Mouse (Mus musculus): ENCODE data around the gene Ppp2r5e.

- TF ChIP-seq CTCF (IDR thresholded peaks at IDR 0.05; ENCODE audit: borderline replicate concordance, control insufficient read depth, extremely low read depth, insufficient read depth, low read length, poor library complexity) (no peak), POLR2A (IDR thresholded peaks at IDR 0.05; ENCODE audit: control insufficient read depth, extremely low read depth, insufficient read depth, low read length, poor library complexity) (no peak)
Observed at GRCm38 (mm10) chr12:75557813-75558212, 38.2 kb downstream of the Ppp2r5e start.

All from thymus, adult 2 months (tissue).